Mouse (Mus musculus) NIH3T3 (cell line): ENCODE data around the gene Iqschfp.

Experiments
- DNase-seq: peaks from one replicate; pipeline ENCODE4 v3.0.0-alpha.2; 2012; ENCODE audit warnings: low read depth

Iqschfp gene

DNA sequence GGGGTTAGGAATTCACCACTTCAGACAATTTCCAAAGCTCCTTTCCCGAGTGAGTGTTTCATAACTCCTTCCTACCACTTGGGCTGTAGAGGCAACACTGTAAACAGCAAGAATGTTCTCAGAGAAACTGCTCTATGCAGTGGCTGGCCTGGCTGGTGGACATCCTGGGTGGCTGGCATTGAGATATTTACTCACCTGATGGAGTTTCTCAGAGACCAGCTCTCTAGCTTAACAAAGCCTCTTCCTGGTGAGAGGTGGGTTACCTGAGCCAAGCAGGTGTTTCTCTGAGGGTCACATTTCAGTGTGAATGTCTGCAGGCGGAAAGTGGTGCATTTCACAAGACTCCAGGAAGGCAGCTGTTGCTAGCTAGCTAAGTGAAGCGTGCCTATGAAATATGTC is 681.2 kb downstream of the Iqschfp start:
- DNase-seq, result no peak

DNA sequence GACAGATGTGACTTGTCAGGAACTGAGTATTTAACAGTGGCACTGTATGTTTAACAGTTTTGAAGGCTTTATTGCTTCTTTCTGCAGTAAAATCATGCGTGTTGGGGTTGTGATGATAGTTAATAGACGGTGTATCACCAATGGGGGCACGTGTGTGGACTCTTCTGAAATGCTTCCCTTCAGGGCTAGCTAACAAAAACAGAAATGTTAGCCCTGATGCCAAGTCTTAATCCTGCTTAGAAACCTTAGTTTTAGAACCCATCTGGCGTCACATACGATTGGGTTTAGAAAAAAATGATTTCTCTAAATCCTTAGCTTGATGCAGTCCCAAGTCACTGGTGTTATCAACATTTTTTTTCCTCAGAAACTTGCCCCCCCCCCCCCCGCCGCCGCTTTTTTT is 682.1 kb downstream of the Iqschfp start:
- no peak for DNase-seq

DNA sequence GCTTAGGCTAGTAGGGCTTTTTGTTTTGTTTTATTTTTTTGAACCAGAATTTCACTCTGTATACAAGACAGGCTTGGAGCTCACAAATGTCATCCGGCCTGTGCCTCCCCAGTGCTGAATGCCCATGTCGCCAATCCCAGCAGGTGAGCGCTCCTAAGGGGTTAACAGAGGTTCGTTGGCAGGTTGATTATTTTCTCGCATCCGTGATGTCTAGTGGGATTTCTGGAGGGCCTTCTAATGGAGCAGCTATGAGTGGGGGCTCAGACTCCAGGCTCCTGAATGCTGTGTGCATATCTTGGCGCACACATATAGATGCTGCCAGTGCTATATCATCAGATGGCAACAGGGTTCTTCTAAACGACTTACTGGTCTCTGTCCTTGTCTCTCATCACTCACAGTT is 682.5 kb downstream of the Iqschfp start:
- DNase-seq, result no peak

DNA sequence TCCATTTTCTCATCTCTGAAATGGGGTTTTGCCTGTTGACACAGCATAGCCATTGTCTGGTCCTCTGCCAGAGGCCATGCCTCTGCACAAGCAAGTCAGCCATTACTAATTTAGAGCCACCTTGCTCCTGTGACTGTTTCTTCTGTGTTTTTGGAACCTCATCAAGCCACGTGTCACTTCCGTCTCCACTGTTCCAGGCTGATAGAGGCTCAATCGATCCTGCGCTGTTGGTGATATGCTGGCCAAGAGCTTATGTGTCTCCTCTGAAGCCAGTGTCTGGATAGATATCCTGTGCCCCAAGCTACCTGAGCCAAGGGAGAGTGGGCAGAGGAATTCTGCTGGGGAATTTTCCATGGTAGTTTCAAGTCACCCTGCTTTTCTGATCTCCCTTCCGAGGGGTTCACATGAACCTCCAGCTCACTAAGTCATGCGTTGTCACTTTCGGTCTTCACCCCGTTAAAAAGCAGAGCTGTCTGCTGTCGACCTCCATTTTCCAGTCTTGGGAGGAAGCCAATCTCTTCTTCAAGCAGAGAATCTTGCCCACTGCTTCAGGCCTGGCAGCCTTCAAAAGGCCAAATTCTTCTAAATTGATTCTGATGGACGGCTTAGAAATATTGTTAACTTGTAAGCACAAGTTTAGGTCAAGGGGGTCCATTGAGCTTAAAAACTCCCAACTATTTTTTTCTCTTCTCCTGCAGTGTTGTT is 683.8 kb downstream of the Iqschfp start:
- no peak for DNase-seq

DNA sequence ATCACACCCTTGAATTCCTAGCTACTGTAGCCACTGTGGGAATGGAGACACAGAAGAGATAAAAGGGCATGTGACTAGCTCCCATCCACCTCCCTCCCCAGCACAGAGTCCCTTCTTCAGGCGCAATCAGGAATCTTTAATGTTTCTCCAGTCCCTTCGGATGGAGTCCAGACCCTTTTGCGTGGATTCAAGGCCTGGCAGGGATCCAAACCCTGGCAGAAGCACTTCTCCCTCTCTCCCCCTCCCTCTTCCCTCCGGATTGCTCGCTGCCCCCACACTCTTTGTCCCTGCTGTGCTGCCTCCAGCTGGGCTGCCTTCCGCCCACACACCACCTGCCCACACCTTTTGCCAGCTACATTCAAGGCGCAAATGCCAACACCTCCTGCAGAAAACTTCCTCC is 684.4 kb downstream of the Iqschfp start:
- DNase-seq, result no peak

DNA sequence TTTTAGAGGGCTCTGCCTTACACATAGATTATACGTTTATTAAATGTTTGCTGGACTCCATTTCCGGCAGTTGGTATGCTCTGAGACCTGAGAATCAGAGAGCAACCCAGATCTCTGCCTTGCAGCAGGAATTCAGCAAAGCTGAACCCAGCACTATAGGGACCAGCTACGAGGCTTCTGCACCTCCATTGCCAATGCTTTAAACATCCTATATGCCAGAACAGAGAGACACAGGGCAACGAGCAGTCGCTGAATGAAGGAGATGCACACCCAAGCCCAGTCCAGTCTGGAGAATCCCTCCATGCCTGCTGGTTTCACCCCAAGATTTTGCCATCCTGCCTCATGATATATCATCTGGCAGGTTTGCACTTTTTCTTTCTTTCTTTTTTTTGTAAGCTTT is 684.9 kb downstream of the Iqschfp start:
- DNase-seq, result no peak

DNA sequence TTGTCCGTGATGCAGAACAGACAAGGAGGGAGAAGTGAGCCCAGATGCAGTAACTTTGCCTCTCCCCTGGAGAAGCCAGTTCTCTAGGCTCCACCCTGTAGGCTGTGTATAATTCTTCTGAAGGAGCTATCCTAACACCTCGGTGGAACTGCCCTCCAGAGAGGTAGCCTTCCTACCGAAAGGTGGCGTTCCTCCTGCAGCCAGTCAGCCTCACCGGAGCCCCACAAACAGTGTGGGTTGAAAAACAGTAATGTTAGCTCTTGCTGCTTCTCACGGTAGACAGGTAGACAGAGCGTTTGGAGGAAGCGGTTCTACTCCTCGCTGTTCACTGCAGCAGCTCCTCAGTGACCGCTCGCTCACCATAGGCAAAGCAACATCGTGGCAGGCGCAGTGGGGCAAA is 689.6 kb downstream of the Iqschfp start:
- no peak for DNase-seq

DNA sequence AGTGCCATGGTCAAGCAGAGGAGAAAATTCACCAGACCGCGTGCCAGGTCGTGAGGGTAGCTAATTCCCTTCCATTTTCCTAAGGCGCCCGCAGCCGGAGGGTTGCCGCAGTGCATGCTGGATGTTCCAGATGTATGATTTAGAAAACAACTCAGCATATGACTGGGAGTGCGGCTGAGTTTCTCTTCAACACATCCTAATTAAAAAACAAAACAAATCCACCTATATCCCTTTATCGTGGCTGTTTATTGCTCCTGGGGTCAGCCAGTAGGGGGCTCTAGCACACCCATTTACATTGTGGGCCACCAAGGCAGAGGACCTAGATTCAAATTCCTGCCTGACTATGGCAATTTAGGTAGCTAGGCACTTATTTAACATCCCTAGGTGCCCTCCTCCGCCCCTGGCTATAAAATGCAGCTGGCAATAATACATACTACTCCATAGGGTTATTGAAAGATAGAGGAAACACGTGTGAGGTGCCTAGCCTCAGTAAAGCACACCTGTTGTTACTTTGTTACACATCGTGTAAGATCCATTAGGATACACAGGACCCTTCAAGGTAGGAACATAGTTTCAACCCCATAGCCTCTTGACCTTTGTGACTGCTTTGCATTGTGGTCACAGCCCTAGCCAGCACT is 690.2 kb downstream of the Iqschfp start:
- no peak for DNase-seq

DNA sequence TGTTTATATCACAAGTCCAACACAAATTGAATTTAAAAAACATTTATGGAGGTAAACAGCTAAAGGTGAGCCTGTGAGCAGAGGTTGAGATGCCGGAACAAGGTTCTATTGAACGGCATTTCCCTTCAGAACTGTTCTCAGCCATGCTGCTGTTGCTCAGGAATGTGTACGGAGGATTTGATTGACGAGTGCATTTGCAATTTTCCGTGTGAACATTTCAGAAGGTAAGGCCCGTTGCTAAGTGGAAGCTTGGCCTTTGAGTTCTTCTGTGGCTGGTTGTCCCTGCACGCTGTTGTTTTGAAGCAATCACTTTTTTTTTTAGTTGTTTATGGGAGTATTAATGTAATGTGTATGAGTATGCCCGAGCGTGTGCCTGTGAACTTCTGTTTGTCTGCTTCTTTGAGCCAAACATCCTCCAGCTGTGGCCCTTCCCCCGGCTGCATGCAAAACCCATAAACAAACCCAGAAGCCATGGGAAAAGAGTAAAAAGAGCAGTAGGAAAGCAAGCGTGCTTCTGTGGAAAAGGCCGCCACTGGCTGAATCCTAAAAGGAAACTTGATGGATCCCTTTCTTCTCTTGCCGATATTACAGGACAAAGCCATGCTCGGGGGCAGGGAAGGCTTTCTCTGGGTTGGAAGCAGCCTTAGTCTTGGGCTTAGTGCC is 691.1 kb downstream of the Iqschfp start:
- DNase-seq, result no peak

DNA sequence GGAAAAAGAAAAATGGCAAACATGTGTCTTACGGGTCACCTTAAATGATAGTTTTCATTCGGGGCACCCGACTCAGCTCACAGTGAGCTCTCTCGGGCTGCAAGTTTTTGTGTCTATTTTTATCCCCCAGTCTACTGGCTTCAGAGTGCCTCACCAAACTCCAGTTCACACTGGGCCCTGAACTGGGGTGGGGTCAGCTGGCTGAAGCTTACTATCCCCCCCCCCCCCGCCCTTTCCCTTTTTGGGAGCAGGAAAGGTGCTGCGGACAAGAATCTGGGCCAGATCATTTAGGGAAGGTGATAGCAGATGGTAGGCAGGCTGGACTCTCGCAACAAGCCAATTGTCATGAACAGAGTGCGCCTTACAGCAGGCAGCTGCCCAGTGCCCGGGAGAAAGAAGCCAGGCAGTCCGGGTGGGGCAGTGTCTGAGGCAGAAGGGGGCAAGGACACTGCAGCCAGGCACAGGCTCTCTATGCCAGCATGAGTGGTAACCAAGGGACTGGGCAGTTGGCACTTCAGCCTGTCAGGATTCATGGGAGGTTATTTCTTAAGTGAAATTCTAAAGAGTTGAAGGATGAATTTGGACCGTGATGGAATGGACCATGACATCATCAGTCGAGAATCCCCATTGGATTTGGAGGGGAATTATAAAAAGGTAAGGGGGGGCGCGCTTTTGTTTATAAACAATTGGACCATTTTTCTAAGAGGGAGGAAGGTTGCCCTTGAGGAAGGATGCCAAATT is 691.9 kb downstream of the Iqschfp start:
- DNase-seq, result no peak

DNA sequence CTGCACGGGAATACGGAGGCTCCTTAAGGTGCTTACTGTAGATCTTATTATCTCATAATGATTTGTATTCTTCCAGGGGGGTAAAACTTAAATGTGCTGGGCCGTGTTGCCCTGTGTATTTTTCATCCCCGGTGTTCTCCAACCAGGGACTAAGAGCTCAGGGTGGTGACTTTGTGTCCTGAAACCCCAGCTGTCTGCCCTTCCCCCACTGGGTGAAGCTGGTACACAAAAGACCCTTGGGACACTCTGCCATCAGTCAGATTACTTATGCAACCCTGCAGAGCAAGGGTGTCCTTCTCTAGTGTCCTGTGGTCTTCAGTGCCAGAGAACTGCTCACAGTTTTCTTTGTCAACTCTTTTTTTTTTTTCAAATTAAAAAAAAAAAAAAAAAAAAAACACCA is 693.2 kb downstream of the Iqschfp start:
- no peak for DNase-seq

DNA sequence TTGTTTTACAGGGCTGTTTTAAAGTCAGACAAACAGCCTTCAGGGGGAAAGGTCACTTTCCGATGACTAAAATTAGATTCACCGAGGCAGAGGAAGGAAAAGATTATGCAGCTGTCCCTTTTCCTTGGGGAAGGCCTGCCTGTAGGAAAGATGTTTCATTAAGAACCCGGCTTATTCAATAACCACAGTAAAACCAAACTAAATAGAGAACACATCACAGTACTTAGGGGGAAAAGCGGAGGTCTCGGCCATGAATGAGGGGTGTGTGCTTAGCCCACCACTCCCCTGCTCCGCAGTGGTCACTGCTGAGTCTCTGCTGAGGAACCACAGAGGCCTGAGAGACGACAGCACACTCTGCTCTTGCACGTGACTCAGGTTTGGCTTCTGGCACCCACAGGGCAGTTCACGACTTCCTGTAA is 694.6 kb downstream of the Iqschfp start:
- DNase-seq, result no peak

DNA sequence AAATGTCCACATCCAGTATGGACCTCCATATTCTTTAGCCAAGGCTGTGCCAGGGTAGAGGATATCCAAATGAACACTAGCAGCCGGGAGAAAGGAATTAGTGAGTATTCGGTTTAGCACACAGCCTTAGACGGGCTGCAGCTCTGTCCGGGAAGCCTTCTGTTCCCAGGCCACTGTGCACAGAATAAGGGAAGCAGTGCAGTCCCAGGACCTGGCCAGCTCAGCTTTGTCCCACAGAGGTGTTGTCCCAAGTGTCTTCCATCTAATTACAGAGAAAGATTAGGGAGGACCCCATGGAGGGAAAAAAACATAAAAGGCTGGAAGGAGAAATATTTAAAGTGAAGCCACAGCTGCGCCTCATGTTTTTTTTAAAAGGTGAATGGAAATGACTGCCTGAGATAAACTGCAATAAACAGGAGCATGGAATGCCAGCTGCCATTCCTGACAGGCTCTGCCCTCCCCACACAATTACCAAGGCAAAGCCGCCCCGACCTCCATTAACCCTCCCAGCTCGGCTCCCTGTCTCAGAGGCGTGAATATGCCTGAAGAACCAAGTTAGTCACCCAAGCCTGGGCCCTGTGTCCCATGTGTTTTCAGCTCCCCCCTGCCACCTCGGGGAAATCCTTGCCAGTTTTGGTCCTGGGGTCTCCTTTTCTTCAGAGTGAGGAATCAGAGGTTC is 695.7 kb downstream of the Iqschfp start:
- DNase-seq, result no peak

DNA sequence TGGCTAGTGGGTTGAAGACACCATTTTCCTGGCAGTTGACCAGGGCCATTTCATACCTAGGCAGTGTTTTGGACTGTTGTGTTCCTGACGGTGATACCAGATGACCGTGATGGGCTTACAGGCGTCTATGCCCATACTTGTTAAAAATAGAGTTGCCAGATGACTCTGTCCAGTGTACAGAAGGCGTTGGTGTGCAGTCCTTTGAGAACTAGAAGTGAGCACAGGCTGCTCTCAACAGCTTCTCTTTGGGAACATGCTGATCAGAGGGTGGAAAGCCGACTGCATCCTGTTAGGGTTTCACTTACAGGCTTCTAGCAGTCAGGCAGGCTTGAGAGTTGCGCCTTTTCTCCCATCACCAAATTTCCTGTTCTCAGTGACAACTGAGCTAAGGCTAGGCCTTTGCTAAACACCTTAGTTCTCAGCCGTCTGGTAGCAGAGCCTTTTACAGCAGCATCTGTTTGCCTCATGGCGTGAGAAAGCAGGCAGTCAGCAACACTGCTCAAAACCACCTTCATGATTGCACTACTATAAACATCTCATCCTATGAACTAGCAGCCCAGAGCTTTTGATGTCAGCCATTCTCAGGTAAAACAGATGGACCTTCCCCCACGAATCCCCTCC is 697.3 kb downstream of the Iqschfp start:
- DNase-seq, result no peak

DNA sequence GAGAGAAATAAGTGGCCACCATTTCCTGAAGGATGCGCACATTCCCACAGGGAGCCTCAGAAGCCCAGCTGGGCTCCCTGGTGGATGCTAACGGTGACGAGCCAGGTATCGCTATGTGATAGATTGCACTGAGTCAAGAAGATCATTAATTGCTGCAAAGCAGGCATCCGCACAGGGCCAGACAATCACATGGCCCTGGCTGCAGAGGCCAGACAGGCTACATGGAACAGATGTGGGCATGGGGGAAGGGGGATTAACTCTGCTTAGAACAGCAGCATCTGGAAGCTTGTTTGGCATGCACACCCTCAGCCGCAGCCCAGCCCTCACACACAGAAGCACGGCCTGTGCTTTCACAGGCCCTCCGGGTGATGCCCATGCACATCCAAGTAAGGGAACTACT is 698.4 kb downstream of the Iqschfp start:
- no peak for DNase-seq

DNA sequence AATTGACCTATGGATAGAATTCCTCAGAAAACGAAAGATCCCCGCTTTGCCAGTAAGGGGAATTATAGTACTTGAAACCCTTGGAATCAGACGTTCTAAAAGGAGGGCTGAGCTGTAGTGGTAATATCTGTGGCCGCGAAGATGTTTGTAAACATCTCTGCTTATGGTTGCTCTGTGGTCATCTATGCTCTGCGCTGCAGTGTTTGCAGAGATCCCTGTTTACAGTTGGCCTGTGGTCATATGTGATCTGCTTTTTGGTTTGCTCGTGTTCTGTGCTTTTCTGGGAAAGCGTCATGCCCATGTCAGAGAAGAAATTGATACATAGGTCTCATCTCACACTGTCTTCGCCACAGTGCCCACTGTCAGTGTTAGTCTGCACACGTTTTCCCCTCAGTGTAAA is 700.5 kb downstream of the Iqschfp start:
- no peak for DNase-seq

DNA sequence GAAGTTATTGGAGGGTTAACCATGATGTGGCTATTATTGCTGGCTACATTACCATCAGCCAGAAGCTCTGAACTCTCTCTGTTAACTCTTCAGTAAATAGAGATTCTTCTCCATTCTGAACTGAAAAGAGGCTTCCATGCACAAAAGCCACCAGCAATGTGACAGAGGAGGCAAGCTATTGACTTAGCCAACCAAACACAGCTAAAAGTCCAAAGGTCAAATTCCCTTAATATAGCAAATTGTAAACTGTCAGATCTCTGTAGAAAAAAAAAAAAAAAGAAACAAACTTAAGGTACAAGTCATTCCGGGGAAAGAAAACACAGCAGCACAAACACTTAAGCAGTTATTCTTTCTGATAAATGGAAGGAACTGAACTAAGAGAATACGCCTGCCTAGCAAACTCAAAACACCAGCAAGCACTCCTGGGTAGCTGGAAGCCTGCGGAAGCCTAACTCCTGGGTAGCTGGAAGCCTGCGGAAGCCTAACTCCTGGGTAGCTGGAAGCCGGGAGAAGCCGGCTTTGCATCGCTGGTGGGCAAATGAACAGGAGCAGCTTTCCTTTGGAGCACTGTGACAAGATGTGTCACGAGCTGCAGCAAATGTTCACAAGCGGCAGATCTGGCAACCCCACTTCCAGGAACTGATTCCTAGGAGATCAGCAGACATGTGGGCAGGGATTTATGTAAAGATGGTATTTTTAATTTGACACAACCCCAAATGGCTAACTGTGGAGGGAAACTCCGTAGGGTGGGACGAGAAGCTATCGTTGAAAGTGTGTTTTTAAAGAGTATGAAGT is 701.2 kb downstream of the Iqschfp start:
- DNase-seq, result no peak

DNA sequence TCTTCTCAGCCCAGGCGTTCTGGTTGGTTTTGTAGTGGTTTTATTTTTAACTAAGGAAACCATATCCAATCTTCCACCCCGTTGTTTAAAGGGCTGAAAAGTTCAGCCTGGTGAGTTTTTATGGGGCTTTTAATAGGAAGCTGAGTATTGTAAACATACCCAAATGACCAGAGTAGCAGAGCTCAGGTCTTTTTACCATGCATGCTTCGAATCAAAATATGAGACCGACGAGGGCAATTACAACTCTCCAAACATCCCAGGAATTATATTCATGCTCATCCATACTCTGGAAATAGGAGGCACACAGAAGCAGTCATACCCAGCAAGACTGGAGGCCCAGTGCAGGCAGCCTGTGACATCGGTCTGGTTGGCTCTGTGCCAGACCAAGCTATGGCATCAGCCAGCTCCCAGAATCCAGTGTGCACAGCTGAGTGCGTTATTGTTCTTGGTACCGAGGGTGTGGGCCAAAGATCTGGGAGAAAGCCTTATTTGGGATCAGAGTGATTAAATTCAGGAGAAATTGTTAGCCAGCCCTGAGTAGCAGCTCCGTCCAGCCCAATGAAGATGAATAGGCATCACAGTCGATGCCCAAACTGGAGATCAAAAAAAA is 703.4 kb downstream of the Iqschfp start:
- DNase-seq, result no peak

DNA sequence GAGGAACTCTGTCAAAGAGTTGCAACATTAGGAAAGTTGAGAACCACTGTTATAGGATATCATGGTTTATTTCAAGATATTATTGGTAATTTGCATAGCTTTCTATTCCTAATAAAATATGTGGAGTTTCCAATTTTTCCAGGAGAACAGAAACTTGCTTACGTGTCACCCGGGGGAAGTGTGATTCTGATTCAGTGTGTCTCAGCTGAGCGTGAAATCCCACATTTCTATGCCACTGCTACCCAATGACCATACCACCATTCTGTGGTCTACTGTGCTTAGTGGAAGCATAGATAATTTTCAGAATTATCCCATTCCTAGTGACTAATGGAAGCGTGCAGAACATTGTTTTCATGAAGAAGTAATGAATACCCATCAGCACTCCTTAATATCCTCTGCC is 704.9 kb downstream of the Iqschfp start:
- DNase-seq, result no peak

DNA sequence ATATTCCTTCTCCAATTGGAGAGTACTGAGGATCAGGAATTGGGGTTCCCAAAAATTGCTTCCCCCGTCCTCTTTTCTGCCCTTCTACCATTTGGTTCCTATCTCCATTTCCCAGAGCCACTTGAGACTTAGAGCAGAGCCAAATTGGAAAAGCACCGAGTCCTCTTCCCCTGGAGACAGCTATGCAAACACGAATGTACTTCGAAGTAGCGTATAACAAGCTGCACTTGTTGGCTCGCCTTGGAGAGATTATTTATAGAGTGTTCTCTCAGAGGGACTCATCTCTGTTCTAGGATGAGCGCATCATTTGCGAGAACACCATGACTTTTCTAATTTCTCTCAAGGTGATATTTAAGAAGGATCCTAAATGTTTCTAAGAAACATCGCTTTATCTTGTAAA is 710.9 kb downstream of the Iqschfp start:
- no peak for DNase-seq

DNA sequence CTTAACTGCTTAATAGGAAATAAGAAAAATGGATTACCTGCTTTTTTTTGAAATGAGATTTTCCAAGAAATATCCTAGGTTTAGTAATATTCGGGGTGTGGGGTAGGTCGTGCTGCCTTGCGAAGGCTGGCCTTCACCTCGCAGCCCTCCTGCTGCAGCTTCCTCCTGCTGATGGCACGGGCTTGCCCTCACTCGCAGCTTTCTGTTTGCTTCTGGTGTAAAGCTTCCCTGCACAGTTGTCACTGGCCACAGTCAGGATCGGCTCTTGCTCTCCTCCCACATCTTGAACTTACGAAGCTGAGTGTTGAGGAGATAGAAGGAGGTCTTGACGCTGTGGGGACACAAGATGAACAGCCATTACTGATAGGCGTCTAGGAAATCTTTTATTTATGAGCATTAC is 712.4 kb downstream of the Iqschfp start:
- no peak for DNase-seq
